Mouse (Mus musculus) cerebellum, adult (tissue): ENCODE data around the gene Egln3.
A peak's percentile ranks its signal among the peaks of the same experiment; 100 is the strongest.

ENCODE experiments used
- ATAC-seq: cut with Nextera tagmentation; 2 replicates; pipeline ENCODE4 v1.9.2; 2017; ENCODE audit warnings: mild to moderate bottlenecking, moderate library complexity, mixed read lengths; ENCODE audit not compliant: insufficient number of reproducible peaks, low FRiP score, low TSS enrichment

Gene Egln3

DNA sequence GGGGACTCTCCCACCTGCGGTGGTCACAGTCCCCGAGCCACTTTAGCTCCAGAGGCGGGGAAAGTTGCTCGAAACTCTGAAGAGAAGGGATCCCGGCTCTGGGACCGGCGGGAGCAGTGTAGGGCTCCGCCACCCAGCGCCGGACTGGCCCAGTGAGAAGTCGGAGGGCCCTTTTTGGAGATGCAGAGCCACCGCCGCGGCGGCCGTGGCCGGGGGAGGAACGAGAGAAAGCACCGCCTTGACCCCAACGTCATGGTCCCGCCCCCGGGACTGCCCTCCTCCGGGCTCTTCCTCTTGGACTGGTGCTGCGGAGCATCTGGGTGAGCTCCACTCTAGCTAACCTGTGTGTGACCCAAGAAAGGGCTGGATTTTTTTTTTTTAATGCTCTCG is at the start of gene Egln3:
TSS of gene Egln3 (minus strand) at position 205 of the 390 bp plus-strand sequence.
- ATAC-seq: peak; percentile 39; the same call in 1 of the 2 replicates

DNA sequence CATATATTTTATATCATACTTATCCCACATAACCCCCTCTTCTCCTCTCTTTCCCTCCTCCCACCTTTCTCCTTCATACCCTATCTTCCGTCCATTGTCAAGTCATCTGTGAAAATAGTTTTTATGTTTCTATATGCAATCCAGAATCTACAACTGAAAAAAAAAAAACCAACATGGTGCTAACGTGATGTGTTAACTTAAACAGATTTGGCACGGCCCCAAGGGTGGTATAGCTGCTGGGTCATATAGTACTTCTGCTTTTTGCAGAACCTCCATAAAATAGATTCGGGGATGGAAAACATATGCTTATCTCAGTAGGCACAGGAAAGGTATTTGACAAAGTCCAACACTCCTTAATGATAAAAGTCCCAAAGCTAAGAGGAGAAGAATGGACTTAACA is 49.8 kb upstream of the Egln3 start:
- ATAC-seq: no peak

DNA sequence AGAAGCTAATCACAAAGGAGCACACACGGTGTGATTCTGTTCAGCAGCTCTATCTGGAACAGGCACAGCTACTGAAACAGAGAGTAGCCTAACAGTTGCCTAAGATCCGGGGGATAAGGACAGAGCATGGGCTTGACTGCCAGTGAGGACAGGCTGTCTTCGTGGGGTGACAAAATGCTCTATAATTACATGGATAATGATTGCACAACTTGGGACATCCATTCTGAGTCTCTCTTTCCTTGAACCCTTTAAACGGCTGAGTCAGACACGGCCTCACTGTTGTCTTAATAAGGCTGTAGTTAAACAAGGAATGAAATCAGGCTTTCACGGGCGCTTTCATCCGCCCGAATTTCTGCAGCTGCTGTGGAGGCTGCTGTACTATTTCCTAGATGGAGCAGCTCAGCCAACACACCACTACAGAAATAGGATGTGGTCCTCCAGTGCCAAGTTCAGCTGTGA is 48.3 kb upstream of the Egln3 start:
- no peak for ATAC-seq

DNA sequence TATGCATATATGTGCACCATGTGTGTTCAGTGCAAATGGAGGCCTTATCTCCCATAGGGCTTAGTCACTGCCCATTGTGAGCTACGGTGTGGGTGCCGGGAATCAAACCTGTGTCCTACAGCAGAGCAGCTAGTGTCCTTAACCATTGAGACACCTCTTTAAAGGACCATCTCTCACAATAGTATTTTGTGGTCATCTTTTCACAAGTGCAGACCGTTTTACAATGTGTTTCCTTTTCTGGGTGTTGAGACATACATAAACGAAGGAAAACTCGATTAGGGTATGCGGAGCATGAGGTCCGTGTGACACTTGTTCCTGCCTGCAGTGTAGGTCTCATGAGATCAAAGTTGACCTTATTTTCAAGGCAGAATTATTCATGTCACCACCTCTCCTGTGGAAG is 44.2 kb upstream of the Egln3 start:
- no peak for ATAC-seq

DNA sequence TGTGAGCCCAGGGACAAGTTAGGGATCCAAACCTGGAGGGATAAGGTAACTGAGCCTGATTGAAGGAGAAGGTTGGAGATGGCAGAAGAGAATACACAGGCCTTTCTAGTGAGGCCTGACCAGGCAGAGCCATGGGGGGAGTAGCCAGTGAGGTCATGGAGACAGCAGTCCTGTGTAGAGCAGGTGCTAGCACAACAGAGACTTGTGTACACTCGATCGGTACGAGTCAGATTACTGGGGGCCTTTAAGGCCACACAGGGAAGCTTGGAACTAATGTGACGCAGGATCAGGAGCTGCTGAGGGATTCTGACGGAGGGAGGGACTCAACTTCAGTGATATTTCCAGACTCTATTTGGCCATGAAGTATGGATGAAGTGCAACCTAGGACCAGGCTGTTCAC is 39.5 kb upstream of the Egln3 start:
- no peak for ATAC-seq

DNA sequence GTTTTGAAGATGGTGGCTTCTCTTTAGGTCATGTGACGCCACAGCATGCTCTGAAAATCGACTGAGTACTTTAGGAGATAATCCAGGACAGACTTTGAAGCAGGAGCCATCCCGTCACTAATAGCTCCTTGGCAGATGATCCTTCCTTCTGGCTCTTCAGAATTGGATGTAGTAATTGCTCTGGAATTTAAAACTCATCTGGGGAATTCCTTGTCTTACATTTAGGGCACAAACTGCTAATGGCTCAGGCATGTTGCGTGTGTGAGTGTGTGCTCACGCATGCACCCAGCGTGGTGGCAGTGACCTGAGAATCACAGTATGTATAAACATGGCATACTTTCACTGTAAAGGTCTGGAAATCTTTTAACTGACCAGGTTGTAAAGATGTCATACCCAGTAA is 38.3 kb upstream of the Egln3 start:
- no peak for ATAC-seq

DNA sequence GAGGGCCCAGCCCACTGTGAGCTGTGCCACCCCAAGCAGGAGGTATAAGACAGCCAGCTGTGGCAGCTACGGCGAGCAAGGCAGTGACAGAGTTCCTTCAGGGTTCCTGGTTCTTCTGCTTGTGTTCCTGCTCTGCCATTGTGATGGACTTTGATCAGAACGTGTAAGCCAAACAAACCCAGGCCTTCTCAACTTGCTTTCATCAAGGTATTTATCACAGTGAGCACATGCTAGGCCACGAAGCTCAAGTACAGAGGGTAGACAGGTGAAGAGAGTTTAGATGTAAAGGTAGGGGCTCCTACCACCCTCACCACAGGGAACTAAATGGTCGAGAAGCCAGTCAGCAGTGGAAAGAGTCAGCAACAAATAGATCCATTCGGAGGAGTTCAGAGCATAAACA is 30.1 kb upstream of the Egln3 start:
- ATAC-seq: no peak

DNA sequence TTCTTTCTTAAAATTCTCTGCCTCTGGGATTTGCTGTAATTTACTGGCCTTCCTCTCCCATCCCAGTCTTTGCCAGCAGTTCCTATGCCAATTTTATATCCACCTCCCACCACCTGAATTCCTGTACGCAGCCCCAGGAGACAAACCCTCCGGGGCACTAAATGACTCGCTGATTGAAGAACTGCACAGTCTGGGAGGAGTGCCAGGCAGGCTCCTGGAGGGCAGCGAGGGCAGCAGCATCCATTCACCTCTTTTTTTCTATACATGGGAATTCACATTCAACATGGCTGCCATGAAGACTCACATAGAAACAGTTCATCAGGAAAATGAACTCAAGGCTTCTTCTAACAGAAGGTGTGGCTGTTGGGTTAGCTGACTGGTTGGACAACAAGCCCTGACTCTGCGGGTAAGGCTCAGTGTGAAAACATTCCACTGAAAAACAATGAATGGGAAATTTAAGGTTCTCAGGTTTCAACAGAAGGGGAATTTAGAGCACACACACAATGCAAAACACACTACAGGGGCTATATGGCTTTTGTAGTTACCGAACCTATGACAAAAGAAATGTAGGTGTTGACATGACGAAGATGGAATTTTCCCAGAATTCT is 29.4 kb upstream of the Egln3 start:
- no peak for ATAC-seq

DNA sequence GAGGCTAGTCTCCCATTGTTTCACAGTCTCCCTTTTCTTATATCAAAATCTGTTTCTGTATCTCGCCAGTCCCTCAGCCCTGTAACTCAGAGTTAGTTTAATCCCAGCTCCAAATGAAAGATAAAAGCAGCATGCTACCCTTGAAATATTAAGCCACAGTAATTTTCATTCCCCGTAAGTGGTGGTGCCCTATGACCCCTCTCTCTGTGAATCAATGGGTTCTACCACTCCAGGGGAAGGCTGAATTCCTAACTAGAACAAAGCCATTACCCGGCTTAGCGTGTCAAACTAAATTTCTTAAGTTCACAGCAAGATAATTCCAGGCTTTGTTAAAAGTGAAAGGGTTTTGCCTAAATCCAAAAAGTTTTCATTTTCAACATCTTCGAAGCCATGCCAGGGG is 28.8 kb upstream of the Egln3 start:
- ATAC-seq: no peak

DNA sequence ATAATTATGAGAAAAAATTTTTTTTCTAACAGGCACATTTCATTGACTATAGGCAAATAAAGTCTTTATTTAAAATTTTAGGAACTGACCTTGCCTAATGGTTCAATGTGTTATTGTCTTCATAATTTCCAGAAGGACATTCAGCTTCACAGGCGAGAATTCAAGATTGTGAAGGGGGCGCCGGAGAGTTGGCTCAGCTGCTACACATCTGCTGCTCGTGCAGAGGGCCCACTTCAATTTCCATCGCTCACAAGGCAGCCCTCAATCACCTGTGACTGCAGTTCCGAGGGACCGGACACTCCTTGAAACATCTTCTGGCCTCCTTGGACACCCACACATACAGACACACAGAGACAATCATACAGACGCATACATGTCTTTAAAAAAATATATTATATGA is 23.9 kb upstream of the Egln3 start:
- ATAC-seq: no peak

DNA sequence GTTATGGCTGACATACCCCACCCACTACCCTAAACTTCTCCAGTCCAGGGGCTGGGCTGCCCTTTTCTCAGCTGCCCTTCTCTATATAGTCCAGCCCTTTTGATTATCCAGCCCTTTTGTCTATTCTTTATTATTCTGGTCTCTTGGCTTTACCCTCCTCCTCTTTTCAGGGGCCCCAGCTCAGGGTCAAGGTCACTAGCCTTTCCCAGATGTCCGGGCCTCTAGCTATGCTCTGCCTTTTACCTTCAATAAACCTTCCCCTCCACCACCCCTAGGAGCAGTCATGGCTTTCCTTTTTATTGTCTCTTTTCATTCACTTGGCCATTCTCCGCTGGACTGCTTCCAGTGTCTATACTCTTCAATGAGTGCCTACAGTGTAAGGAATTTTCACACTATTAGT is 22.7 kb upstream of the Egln3 start:
- ATAC-seq: no peak

DNA sequence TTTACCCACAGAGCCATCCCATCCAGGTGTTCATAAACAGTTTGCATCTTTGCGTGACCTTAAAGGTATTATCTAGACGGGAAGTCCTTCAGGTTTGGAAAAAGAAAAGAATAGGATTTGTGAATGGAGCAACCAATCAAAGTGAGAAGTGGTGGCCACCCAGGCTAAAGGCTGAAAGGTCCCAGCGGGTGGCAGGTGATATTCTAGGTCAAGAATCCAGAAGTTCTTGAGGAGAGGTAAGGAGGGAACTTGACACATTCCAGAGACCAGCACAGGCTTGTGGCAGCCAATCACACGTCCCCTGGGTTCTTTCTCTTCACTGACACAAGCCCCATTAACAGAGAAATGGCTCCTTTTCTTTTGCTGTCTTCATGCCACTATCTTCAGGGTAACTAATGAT is 21.9 kb upstream of the Egln3 start:
- ATAC-seq: no peak

DNA sequence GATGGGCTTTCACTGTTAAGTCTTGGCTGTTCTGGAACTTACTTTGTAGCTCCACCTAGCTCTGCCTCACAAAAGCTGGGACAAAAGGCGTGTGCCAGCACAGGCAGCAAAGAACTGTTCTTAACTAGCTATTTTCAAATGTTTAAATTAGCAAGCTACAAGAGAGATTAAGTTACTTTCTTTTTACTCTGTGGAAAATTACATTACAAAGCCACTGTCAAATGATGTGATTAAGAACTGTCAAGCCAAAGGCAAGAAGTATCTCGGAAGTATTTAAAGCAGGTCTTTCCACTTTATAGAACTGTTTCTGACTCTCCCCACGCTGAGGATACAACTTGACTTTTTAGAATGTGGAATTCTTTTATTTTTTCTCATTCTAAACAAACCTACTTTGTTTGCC is 21.4 kb upstream of the Egln3 start:
- no peak for ATAC-seq

DNA sequence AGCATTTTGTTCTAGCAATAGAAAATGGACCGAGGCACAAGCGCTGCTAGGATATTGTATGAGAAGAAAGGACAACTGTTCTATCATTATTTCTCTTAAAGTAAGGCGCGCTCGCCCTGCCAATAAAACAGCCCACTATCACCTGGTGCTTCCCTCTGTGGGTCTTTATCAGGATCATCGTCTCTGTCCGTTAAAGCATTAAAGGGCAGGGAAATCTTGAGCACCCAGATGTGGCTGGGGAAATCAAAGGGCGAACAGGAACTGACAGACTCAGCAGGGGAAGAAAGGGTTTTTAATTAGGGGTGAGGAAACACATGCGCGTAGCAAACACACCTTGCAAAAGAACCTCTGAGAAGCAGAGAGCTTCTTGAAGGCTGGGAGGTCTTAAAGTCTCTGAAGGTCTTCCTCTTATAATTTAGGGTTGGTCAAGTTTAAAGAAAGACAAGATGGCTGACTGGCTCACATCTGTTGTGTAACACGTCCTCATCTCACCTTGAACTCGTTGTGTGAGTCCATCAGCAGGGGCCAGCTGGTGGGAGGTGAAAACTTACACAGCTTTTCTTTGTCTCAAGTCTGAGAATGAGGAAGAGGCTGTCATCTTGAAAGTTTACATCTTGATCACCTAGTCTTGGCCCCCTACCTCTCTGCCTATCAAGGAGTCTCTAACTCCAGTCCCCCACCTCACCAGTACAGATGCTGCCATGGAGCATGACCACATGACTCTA is 18.5 kb upstream of the Egln3 start:
- ATAC-seq: no peak

DNA sequence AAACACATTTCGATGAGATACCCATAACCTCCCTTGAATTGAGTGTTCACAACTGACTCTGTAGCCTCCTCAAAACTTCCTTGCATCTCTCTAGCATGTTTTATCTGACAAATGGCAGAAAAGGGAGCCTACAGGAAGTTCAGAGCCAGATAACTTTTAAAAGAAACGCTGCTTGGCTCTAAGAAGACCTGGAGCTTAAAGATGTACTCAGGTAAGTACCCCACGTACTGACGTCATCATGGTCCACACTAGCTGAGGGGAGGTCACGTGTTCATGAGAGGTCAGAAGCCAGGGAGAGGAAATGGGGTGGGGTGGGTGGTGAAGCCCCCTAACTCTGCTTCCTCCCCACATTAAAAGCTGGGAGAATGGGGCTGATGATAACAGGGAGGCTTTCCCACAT is 13.0 kb upstream of the Egln3 start:
- ATAC-seq: no peak

DNA sequence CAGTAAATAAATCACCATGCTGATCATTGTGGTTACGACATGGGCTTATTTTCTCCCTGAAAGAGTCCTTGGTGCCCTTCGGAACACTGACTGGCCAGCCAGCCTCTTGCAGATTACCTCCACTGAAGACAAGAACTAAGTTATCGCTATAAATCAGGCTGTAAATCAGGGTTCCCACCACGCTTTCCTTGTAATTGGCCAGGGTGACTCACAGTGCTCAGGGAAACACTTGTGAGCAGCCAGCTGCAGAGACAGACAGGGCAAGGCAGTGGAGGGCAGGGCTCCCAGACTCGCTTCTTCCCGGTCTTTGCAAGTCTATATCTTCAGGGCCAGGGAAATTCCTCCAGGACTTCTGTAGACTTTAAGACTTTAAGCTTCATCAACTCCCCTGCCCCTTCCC is 10.8 kb upstream of the Egln3 start:
- no peak for ATAC-seq

DNA sequence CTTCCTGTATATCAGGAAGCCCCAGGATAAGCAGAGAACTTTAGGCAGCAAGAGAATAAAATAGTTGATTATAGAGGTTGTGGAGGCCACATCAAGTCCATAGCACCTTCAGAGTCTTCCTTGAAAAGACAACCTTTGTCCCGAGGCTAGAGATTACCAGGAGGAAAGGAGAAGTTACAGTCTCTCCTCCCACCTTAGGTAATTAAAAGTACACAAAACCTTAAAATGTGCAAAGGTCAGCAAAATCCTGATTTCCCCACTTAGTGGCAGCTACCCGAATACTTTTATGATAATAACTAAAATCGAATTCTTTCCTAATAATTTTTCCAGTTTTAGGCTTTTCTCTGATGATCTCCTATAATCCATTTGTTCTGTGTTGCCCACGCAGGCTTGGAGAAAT is 10.2 kb upstream of the Egln3 start:
- ATAC-seq: no peak

DNA sequence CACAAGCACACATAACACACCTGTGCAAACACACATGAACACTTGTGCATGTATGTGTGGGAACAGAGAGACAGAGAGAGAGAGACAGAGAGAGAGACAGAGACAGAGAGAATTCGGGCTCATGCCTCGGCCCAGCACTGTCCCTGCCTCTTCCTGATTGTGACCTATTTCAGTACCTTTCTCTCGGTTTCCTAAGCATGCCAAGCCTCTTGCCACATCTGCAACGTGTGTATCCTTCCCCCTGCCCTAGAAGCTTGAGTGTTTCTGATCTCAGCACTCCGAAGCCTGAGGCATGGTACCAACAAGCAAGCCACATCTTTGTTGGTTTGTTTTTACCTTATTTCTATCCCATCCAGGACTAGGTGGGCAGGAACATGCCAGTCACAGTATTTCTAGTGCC is 9.6 kb upstream of the Egln3 start:
- no peak for ATAC-seq

DNA sequence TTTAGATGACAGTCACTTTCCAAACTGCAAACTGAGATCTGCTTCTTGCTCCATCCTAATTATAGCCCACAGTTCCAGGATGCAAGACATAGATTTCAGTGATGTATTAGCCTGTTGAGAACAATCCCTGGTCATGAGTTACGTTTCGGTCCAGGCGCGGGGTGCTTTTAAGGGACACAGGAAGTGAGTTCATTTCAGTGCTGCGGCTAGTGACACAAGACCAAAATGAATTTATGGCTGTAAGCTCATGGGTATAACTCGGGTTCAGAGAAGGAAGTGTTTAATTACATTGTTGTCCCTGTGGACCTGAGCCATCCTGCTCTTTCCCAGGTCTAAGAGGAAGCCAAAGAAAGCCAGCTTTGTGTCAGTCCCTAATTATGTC is 5.5 kb upstream of the Egln3 start:
- ATAC-seq: no peak

DNA sequence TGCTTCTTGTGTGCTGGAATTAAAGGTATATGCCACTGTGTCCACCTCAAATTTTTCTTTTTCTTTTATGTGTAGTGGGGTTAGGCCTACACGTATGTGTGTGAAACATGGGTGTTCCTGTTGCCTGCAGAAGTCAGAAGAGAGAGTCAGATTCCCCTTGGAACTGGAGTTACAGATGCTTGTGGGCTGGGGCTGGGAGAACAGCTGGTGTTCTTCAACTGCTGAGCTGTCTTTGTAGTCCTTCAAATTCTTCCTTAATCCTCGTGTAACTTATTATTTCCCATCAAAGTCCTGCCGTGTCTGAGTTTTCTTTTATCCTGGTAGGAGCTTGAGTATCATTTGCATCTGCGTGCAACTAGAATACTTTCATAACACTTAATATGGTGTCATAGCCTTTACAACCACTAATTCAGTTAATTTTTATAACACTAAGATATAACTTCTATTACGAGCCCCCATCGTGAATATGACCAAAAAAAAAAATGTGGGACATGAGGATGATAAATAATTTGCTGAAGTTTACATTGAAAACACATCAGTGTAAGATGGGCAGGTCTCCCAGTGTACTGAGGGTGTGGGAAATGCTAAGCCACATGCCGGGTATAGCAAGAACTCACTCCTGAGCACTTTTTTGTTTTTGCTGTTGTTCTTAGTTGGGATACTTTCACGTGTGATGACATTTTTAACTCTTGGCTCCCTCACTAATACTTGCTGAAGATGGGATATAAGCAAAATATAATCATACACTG is 4.9 kb upstream of the Egln3 start:
- no peak for ATAC-seq

DNA sequence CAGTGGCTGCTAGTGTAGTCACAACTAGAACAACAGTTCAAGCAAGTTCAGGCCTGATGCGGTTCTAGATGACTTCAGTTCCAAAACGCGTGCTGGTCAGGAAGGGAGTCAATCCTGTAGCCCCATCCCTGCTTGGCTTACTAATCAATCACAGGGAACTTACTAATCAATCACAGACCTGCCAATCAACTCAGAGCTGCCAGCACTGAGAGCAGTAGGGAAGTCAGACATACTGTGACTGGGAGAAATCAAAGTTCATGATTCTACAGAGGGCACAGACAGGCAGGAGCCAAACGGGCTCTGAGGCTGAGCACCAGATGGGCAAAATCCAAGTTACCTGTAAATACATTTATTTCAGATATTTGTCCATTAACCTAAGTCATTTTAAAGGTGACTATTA is 2.1 kb upstream of the Egln3 start:
- no peak for ATAC-seq

DNA sequence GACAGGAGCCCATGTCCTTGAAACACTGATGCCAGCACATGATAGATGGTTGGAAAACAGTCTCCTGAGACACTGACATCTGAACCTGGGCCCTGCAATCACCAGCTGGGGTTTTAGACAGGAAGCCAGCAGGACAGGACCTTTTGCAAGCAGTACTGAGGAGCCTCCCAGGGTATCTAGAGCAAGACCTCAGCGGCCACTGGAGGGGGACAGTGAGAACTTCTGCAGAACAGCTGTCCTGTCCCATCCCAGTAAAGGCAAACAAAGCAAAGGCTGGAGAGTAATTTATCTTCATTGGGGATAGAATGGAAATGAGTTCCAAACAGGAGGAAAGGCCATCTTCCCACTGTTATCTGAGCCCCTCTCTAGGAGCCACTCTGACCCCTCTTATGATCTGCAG is 1.5 kb upstream of the Egln3 start:
- ATAC-seq: no peak
